Mouse (Mus musculus) forebrain, embryonic 12.5 days (tissue): ENCODE data around the gene Stk38l. TPM values are rescaled to one million over a fixed set of nuclear protein-coding genes. Genes with fewer than 3 reads are reported as not detected.

ENCODE experiments used
- polyA plus RNA-seq: library from polyadenylated mRNA; unstranded; fragments of >200 nt; fragmentation: Nextera tagmentation; extraction: Ambion mirVana; gene quantifications from 2 replicates; pipeline ENCODE4 v1.2.1, GENCODE M21; 2016

Gene Stk38l
- polyA plus RNA-seq, 1 experiment from 2014 or later: 17.6 TPM

Other genes starting within 250 kb of the Stk38l start
- gene Itpr2, start 222.8 kb upstream of the Stk38l start, polyA plus RNA-seq: 3.0 and 3.4 TPM in 2 replicates
- 74.9 and 77.4 TPM in 2 replicates for gene Fgfr1op2, start 147.8 kb upstream of the Stk38l start, polyA plus RNA-seq
- gene Ints13, start 147.2 kb upstream of the Stk38l start, polyA plus RNA-seq: 96.2 and 96.4 TPM in 2 replicates
- gene Med21, start 82.4 kb upstream of the Stk38l start, polyA plus RNA-seq: 117 and 125 TPM in 2 replicates
- 26.0 and 29.6 TPM in 2 replicates for gene Tm7sf3, start 82.2 kb upstream of the Stk38l start, polyA plus RNA-seq
- 0.86 and 1.4 TPM in 2 replicates for gene Arntl2, start 71.1 kb downstream of the Stk38l start, polyA plus RNA-seq
- gene Smco2, start 125.1 kb downstream of the Stk38l start, polyA plus RNA-seq: not detected in 2 replicates
- gene Ppfibp1, start 163.5 kb downstream of the Stk38l start, polyA plus RNA-seq: 24.9 and 29.9 TPM in 2 replicates
- not detected in 2 replicates for gene 1700034J05Rik, start 229.4 kb downstream of the Stk38l start, polyA plus RNA-seq